Mouse (Mus musculus) Muller cell, postnatal 12 days (primary cell): ENCODE data around the gene Syt12.
"Not testable (repeated sequence)": the region's sequence is repeated elsewhere in the genome, so short reads cannot be mapped to it uniquely, and the experiment has no call there.

Experiments
- DNase-seq: peaks from one replicate; pipeline ENCODE4 v3.0.0-alpha.2; 2015; ENCODE audit errors: inconsistent ontology term

The Syt12 gene

DNA sequence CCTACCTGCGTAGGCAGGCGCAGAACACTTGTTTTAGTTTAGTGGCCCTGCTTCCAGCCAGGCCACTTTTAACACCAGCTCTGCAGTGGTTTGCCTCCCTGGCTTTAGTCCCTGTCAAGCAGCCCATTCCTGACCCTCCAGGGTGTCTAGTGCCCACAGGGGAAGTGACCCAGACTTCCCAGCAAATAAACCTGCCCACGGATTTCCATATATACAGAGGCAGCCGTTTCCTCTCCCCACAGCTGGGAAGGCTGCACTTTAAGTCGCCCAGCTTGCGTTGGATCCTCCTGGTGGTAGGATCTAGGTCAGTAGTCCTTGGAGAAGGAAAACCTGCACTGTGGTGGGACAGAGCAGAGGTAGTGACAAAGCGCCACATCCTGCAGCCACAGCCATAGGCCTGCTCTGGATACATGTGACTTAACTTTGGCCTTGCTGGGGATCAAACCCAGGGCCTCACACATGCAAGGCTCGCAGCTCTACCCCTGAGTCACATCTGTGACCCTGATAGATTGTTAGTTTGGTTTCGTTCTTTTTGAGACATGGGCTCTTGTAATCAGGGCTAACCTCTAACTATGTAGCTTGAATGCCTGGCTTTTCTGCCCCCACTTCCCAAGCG is 13.9 kb upstream of the Syt12 start:
- DNase-seq: no peak

DNA sequence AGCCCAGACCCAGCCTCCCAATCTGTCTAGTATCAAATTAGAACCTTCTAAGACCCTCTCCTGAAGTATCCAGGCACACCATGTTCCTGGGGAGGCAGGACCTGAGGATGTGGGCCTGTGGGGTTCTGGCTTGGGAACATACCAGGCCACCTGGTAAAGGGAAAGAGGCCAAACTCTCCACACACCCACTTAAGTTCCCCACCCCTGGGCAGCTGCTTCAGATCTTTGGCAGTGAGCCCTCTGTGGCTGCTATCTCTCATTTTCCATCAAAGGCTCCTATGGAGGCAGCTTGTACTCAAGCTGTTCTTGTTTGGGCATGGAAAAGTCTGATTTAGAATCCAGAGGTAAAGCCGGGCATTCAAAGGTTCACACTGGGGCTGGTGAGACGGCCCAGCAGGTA is 10.6 kb upstream of the Syt12 start:
- DNase-seq: no peak

DNA sequence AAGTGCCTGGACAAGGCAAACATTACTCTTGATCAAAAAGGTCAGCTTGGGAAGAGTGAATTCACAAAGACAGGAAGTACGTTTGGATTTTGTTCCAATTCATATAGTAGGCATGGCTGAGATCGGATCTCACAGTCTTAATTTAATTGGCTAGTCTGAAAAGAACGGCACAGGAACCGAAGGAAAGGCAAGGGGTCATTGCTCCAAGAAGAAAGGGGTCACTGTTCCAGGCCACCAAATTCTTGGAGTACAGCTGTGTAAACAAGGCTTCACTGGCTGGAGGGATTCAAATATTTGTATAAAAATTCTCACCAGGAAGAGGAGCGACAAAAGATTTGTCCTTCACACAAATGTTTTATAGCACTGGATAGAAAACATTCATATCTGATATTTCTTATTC is 7.8 kb upstream of the Syt12 start:
- DNase-seq: no peak

DNA sequence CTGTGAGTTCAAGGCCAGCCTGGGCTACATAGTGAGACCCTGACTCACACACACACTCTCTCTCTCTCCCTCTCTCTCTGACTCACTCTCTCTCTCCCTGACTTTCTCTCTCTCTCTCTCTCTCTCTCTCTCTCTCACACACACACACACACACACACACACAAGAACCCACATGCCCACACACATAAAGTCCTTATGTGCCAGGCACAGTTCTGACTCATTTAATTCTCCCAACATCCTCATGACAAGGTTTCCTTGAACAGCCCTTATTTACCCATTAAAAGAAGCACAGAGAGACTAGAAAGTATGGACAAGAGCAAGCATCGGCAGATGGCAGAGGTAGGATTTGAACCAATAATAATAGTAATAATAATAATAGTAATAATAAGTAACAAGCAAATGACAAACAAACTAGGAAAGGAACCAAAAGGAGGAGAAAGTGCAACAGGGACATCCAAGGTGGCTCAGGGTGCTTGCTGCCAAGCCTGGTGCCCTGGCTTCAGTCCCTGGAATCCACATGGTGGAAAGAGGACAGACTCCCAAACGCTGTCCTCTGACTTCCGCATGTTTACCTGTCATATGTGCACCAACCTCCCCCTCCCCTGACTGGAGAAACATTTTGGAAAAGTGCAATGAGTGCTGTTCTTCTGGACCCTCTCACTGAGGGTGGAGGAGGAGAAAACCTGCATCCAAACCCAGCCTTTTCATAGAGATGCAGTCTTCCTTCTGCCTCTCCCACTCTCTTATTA is 5.0 kb upstream of the Syt12 start:
- DNase-seq: no peak

DNA sequence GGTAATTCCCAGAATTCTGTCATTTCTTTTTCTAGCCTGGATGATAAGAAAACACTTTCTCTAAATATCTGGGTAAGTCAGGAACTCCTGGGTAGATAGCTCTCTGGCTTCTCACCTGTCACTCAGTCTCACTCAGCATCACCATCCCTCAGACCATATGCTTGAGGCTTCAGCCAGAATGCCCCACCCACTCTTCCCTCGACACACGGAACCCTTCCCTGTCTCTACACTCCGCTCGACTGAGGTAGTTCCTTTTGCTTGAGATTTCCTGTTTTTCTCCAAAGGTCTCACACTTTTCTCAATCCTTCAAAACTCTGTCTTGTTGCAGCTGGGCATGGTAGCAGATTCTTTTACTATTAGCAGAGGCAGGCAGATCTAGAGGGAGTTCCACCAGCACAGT is 4.1 kb upstream of the Syt12 start:
- no peak for DNase-seq

DNA sequence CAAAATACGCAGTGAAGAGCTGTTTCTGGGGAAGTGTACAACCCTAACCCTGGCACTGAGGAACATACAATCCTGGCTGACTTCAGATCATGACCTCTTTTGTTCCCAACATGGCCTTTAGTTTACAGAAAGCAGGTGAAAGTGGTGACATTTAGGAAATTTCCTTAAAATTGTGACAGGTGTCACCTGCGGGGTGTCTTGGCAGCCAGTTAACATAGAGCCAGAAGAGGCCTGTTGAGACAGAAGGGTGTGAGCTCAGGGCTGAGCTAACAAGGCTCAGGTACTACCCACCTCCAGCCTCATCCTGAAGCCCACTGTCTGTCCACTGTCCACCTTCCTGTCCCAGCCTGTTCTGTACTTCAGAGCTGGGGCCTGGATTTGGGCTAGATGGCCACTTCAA is 2.8 kb upstream of the Syt12 start:
- no peak for DNase-seq

DNA sequence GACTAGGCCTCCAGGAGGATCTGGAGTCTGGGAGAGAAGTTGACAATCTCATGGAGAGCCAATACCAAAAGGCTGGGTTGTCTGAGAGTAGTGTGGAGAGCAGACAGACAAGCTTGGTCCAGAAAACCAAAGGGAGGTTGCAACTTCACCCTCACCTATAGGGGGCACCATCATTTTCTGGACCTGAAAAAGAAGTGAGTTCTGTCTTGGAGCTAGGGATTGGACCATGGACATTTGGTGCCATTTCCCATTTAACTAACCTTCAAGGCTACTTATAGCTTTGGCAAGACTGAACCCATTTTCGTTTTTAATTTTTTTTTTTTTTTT is 906 bp upstream of the Syt12 start:
- no peak for DNase-seq

DNA sequence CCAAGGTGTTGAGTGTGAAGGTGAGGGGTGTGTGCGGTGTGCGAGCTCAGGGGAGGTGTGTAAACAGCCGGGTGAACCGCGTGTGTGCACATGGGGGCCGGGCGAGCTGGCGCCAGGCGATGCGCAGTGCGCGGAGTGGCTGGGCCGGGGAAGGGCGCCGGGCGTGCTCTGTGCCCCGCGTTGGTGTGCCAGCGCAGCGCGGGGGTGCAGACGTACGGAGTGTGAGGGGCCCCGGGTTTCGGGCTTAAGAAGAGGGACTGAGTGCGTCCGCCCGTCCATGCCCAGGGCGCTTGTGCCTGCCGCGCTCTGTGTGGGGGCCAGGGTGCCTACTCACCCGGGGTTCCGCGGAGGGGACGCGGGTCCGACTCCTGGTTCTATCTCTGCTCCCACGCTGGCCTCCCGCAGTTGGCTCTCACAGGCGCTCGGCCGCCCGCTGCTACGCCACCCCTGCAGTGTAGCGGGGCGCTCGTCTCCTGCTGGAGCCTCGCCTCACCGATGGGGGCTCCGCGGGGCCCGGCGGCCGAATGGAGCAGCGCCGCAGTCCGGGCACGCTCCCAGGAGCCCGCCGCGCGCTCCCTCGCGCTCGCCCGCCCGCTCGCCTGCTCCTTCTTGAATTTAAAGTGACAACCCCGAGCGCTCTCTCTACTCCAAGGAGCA is 518 bp downstream of the Syt12 start:
- peak; percentile 69 for DNase-seq

DNA sequence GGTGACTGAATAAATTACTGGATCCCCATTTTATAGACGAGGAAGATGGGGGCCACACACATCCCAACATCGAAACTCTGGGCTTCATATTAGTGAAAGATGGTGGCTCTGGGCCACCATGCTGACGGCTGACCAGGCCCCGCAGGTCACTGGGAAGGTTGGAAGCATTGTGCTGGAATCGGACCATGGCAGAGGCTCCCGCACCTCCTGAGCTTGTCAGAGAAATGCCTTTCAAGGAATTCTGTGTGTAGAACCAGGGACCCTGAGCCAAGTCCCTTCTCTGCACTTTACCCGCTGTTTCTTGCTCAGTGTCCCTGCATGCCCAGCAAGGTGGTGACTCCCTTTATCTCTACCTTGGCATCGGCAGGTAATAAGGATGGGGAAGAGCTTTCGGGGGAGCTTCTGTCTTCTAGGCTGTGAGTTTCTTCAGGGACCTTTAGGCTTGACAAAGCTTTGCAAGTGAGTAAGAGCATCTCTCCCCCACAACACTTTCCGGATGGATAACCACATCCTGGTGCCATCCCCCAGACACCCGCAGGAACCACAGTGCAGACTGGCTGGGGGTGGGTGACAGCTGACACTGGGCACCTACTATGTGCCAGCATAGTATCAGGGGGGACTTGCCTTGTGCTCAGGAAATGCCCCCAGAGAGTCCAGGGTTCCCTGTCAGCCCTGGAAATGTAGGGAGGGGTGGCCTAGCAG is 1.9 kb downstream of the Syt12 start:
- no peak for DNase-seq

DNA sequence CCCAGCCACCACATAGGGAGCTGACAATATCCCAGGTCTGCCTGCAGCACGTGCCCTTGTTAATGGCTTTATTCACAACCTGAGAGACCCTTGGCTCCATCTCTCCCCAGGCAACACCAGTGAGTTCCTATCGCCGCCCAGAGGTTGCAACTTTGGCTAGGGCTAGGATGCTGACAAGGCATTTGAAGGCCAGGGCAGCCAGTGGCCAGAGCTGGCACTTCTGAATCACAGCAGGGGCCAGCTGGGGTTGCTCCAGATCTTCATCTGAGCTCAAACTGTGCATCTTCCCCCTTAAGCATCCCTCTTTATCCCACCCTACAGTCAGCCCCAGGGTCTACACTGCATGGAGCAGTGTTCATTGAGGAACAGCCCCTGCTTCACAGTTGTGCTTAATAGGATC is 2.5 kb downstream of the Syt12 start:
- no peak for DNase-seq

DNA sequence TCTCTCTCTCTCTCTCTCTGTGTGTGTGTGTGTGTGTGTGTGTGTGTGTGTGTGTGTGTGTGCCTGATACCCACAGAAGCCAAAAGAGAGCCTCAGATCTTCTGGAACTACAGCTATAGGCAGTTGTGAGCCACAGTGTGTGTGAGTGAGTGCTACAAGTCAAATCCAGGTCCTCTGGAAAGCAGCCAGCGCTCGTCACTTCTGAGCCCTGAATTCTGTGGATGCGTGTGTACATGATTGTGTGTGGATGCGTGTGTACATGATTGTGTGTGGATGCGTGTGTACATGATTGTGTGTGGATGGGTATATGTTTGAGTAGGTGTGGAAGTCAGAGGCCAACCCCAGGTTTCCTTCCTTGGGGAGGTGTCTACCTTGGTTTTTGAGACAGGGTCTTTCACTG is 3.7 kb downstream of the Syt12 start:
- DNase-seq: no peak

DNA sequence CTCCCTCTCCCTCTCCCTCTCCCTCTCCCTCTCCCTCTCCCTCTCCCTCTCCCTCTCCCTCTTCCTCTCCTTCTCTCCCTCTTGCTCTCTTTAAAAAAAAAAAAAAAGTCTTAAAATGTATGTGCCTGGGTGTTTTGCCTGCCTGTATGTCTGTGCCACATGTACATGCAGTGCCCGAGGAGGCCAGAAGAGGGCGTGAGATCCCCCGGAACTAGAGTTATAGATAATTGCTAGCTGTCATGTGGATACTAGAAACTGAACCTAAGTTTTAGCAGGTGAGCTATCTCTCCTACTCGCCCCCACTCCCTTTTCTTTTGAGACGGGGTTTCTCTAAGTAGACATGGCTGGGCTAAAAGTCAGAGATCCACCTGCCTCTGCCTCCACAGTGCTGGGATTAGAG is 8.9 kb downstream of the Syt12 start:
- DNase-seq: no peak

DNA sequence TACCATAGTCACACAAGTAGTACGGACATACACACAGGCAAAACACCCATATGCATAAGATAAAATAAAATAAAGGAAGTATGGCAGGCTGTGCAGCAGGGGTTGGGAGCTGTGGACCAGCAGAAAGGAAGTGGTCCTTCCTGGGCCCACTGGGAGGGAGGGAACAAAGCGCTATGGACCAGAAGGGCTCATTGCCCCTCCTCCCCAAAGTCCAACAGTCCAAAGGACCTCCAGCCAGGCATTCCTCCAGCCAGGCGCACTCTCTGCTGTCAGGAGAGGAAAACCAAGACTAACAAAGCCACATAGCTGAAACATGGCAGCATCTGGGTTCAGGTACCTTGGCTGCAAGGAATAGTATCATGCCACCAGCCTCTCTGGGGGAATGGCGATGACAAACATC is 12.6 kb downstream of the Syt12 start:
- DNase-seq: no peak

DNA sequence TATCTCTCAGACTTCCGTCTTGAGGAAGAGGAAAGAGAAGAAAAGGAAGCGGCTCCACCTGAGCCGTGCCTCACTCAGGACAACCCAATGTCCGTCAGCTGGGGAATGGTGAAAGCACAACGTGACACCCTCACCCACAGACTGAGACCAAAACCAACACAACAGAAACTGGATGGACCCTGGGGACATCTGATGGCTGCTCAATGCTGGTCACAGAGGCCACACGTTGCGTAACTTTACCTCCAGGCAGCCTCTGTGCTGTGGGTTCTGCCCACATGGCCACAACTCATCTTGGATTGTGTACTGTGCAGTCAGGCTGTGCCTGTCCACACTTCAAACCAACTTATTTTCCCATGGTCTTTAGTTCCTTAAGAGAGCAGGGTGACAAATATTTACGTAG is 15.3 kb downstream of the Syt12 start:
- no peak for DNase-seq

DNA sequence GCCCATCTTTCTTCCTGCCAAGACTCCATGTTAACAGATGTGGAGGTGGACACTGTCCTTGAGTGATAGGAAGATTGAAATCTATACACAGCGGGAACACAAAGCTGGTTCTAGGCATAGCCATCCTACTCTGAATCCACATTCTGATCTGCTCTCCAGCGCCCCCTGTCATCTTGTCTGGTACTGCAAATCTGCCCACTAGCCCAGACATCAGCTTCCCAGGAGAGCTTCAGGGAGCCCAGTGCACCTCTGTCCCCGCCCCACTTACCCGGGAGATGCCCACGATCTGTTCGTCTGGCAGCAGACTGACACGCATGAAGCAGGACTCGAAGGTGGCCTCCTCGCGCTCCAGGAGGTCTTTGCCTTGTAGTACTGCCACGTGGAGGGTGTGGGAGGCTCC is 21.0 kb downstream of the Syt12 start:
- no peak for DNase-seq

DNA sequence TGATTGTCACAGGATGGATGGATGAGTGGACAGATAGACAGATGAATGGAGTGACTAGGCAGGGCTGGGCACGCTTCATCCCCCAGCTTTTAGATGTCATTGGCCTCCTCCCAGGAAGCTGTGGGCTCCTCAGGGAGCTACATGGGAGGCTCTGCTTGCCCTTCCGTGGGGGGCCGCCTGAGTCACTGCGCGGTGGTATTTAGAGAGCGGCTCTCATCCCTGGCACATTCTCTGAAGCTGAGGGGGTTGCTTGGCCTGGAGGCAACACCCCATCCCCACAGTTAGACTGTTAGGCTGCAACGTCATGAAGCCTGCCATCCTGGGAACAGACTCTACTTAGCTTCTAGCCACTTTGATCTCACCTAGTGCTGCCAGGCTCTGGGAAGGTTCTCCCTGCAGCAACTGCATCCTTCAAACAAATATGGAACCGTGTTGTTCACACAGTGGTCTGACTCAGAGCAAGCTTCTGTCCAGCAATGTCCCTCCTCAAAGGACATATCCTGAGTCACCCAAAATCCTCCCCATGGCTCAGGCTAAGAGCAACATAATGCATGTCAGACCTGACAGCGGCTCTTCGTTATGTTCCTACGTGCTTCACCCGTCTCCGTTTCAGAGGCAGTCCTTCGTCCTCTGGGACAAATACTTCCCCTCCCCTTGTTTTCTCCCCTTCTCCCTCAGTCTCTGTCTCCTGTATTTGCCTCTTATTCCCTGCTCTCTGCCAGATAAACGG is 22.0 kb downstream of the Syt12 start:
- peak; percentile 45 for DNase-seq

DNA sequence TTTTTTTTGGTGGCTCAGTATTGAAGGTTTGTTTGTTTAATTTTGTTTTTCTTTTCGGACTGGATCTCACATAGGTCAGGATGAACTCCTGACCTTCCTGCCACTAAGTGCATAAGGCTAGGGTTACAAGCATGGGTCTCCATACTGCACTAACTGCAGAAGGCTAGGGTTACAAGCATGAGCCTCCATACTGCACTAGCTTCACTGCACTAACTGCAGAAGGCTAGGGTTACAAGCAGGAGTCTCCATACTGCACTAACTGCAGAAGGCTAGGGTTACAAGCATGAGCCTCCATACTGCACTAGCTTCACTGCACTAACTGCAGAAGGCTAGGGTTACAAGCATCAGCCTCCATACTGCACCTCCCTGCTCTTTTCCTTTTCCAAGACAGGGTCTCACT is 23.2 kb downstream of the Syt12 start:
- DNase-seq: not testable (repeated sequence)

DNA sequence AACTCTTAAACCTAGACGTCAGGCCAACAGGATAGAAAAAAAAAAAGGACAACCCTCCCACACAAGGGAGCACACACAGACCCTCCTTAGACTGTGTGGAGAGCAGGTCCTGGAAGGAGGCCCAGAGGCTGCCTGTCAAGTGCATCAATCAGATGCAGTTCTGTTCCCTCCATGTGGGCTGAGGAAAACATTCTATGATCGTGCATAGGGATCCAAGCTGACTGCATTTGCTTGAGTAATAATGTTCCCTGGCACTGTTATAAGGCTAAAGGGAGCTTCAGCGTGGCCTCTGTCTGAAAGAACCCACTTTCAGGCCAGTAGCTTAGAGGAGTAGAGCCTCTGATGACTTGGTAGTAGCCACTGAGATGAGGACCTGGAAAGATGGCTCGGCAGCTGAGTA is 24.7 kb downstream of the Syt12 start:
- DNase-seq: no peak

DNA sequence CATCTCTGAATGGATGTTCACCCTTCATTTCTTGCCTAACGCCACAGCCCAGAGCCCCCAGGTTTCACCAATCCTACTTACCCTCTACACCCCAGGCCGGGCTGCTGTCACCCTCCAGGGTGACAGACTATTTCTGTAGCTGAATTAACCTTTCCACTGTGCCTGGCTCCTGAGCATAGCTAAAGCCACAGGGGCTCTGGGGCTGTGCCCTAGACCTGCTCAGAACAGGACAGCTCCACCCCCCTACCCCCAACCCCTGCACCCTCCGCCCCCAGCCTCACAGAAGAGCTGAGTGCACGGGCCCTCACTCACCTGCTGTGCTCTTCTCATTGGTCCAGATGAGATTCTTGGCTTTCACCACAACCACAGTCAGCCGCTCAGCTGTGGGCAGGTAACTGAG is 25.3 kb downstream of the Syt12 start:
- DNase-seq: no peak

DNA sequence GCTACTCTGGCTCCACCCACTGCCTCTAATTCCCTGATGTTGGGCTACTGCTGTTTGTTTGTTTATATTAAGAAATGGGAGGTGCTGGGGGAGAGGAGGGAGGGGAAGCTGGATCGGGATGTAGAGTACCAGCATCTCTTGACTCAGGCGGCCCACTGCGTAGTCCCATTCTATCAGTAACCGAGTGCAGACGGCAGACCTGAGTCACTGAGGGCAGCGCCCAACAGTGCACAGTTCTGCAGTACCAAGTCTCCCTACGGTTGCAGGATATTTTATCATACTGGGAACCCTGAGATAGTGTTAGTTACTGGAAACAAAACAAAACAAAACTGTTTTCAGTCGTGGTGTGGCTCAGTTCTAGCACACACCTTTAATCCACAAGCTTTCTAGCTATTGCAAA is 26.1 kb downstream of the Syt12 start:
- no peak for DNase-seq

DNA sequence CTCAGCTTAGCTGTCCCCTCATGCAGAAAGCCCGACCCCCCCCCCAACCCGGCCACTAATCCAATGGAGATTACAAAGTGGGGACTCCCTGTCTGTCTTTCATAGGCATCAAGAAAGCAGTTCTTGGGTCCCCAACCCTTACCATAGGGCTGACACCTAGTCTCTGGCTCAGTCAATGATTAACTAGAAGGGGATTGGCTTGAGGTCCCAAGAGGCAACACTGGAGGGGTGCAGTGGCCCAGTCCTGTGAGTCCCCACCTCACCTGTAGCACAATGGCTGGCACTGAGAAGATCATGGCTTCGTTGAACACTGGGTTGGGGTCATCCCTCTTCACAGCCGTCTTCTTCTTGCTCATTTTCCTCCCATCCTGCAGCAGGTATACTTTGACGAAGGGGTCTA is 26.6 kb downstream of the Syt12 start:
- no peak for DNase-seq

DNA sequence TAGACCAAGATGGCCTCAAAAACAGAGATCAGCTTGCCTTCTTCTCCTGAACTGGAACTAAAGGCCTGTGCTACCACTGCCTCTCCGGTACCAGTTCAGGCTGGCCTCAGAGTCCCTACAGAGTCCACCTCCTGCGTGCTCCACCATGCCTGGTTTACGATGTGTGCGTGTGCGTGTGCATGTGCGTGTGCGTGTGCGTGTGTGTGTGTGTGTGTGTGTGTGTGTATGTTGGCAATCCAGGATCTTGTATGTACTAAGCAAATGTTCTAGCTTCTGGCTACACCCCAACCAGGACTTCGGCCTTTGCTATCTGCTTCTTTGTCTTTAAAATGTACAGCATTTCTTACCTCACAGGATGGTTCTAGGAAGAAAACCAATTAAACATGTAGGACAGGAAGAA is 28.0 kb downstream of the Syt12 start:
- DNase-seq: no peak
